Mouse (Mus musculus) intestine, embryonic 16.5 days (tissue): ENCODE results near the gene Rplp2. TPM values are rescaled to one million over a fixed set of nuclear protein-coding genes. Genes with fewer than 3 reads are reported as not detected.

Experiments
- ATAC-seq: fragments of 200-750 bp; cut with Nextera tagmentation; 2 replicates; pipeline ENCODE4 v1.8.0; 2017; ENCODE audit warnings: moderate TSS enrichment, moderate library complexity
- H3K27ac ChIP-seq: fragments of 300-500 bp; sonication (generic); 2 replicates; pipeline ENCODE4 v1.5.1; 2014; ENCODE audit warnings: mild to moderate bottlenecking, low read length
- H3K27me3 ChIP-seq: fragments of 300-500 bp; sonication (generic); replicated peaks from 2 replicates; pipeline ENCODE4 v1.6.1; 2014; ENCODE audit warnings: low read length, control low read depth, mixed read lengths; ENCODE audit not compliant: control insufficient read depth, insufficient read depth
- H3K36me3 ChIP-seq: fragments of 300-500 bp; sonication (generic); 2 replicates; pipeline ENCODE4 v1.6.1; 2014; ENCODE audit warnings: low read length, control low read depth; ENCODE audit not compliant: control insufficient read depth, insufficient read depth
- H3K4me1 ChIP-seq: fragments of 300-500 bp; sonication (generic); 2 replicates; pipeline ENCODE4 v1.6.1; 2014; ENCODE audit warnings: low read length, control low read depth, mixed read lengths; ENCODE audit not compliant: control insufficient read depth, insufficient read depth
- H3K4me2 ChIP-seq: fragments of 300-500 bp; sonication (generic); 2 replicates; pipeline ENCODE4 v1.6.1; 2014; ENCODE audit warnings: low read depth, low read length, control low read depth
- H3K4me3 ChIP-seq: fragments of 300-500 bp; sonication (generic); 2 replicates; pipeline ENCODE4 v1.5.1; 2014; ENCODE audit warnings: mild to moderate bottlenecking, low read length
- H3K9ac ChIP-seq: fragments of 300-500 bp; sonication (generic); 2 replicates; pipeline ENCODE4 v1.6.1; 2014; ENCODE audit warnings: low read depth, low read length
- H3K9me3 ChIP-seq: fragments of 300-500 bp; sonication (generic); 2 replicates; pipeline ENCODE4 v1.6.1; 2016; ENCODE audit warnings: low read length, control low read depth; ENCODE audit not compliant: control insufficient read depth
- WGBS: fragments of 180-500 bp; shearing (Covaris S2); extraction: QIAGEN DNeasy Blood & Tissue Kit; methylation state at CpG from one replicate; pipeline ENCODE4 v1.1.7; 2014; 5-methylcytosine and 5-hydroxymethylcytosine counted together
- polyA plus RNA-seq: library from polyadenylated mRNA; unstranded; fragments of >200 nt; fragmentation: Nextera tagmentation; extraction: Ambion mirVana; gene quantifications from 2 replicates; pipeline ENCODE4 v1.2.1, GENCODE M21; 2015

Rplp2 gene
- polyA plus RNA-seq, 1 experiment from 2014 or later: 1,258 TPM

DNA sequence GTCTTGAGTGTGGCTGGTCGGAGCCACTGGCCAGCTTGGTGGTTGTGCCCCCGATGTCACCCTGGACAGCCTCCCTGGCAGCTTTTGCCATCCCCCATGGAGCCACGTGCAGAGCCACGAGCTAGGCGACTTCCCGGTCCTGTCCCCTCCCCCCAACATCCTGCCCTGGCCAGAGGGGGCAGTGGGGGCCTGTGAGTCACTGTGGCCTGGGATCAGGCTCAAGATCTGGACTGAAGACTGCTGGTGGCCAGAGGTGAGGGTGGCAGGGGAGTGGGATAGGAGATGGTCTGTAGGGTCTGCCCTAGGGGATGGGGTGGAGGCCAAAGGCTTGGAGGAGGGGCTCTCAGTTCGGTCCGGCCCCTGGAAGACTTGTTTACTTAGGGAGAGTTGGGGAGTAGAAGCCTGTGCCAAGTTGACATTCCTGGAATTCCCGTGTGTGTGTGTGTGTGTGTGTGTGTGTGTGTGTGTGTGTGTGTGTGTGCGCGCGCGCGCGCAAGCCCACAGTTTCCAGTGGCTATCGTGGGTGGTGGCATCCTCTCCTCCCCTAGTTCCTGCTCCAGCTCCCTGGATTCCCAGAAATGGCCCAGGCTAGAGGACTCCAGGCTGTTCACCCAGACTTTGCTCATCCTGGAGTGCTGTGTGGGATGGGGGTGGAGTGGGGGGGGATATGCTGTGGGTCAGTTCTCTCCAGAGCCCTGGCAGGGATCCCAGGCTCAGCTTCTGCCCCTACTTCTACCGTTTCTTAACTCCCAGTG is 29.2 kb downstream of the Rplp2 start:
- peaks cover 46% of the 10 kb centered on the region for H3K4me1 ChIP-seq
- peak overlapping the region; percentile 88 for H3K4me3 ChIP-seq
- peak overlapping the region; percentile 90 for H3K9ac ChIP-seq
- 1% methylated on average over 17 of the region's 17 CpGs for WGBS
- peak overlapping the region; percentile 93 for H3K4me2 ChIP-seq
- H3K36me3 ChIP-seq: no peaks in the 10 kb centered on the region
- peak; percentile 70 for ATAC-seq
- H3K9me3 ChIP-seq: no peaks in the 10 kb centered on the region
- peaks cover 4% of the 10 kb centered on the region; the same call in 1 of the 2 replicates for H3K27me3 ChIP-seq
- H3K27ac ChIP-seq: peak overlapping the region; percentile 97

DNA sequence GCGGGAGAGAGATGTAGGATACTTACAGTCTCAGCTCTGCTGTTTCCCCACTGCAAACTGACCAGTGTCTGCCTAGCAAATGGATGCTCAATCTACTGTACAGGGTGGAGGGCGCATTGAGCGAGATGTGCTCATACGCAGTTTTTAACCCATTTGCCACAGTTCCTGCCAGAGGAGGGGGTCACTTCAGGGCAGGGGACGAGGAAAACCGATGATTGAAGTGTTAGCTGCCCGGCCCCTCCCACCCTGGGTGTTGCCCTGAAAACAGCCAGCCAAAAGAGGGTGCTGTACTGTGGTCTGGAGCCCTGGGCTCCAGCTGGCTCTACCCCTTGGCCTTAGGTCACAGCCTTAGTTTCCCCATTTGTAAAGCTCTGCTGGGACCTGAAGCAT is 29.8 kb downstream of the Rplp2 start:
- peak overlapping the region; percentile 93 for H3K4me2 ChIP-seq

DNA sequence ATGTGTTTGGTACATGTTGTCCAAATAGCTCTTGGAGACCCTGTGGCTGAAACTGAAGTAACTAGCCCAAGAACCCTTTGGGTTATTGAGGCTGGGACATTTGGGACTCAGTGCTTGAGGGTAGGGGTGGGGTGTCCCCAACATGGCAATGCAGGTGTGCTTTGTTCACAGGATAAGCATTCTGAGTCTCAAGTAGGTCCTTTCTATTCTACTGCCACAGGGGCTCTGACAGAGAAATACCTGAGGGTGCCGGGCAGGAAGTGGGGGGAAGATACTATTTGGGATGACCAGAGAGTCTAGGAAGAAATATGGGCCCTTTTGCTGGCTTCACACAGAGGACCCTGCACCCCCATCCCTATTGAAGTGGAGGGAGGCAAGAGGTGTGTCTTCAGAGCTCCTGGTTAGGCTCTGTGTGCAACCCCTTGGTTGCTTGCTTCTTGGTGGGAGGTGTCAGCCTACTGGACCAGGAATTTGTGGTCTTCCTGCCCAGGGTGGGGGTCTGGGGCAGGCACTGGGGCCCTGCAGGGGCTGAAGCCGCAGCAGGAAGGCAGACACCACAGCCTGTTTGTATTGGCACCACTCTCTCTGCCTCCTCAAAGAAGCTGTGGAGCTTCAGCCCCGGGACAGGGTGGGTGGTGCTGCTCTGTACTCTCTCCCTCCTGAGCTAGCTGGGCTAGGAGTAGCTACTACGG is 30.6 kb downstream of the Rplp2 start:
- peak overlapping the region; percentile 93 for H3K4me2 ChIP-seq
- no peaks in the 10 kb centered on the region for H3K9me3 ChIP-seq
- peak overlapping the region; percentile 61 for H3K9ac ChIP-seq
- H3K4me3 ChIP-seq: peak overlapping the region; percentile 88; the same call in 1 of the 2 replicates
- no peak for ATAC-seq
- H3K27ac ChIP-seq: peak overlapping the region; percentile 97
- no peaks in the 10 kb centered on the region for H3K36me3 ChIP-seq
- peaks cover 16% of the 10 kb centered on the region; the same call in 1 of the 2 replicates for H3K27me3 ChIP-seq
- peaks cover 59% of the 10 kb centered on the region for H3K4me1 ChIP-seq
- 36% methylated on average over 4 of the region's 4 CpGs for WGBS

More for the DNA sequence above, 29.8 kb downstream of the Rplp2 start:
- H3K4me1 ChIP-seq: peaks cover 51% of the 10 kb centered on the region
- 24% methylated on average over 7 of the region's 7 CpGs for WGBS
- H3K27ac ChIP-seq: peak overlapping the region; percentile 97
- no peak for ATAC-seq
- peak overlapping the region; percentile 88 for H3K4me3 ChIP-seq
- peaks cover 8% of the 10 kb centered on the region; the same call in 1 of the 2 replicates for H3K27me3 ChIP-seq
- H3K9me3 ChIP-seq: no peaks in the 10 kb centered on the region
- peak overlapping the region; percentile 61 for H3K9ac ChIP-seq
- no peaks in the 10 kb centered on the region for H3K36me3 ChIP-seq

DNA sequence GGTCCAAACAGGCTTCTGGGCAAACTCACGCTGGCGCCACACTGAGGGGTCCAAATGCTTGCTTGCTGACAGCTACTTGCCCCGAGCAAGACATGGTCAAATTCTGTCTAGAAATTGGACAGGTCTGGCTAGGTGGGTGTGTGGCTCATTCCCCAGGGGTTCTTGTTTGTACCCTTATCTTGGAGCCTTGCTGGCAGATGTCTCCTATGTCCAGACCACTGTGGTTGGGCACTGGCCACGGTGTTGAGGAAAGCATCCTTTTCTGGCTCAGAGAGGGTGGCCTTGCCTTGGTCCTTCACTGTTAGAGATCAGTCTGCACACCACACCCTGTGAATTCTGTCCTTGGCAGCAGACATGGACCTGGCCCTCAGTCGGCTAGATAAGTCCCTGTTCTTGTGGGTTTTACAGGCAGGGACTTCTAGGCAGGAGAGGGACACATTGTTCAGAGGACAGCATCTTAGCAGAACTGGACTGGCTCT is 31.1 kb downstream of the Rplp2 start:
- 0 out of 2 replicates have a peak overlapping the region, but pooled peaks have one; percentile 1 for H3K4me2 ChIP-seq
- peaks cover 59% of the 10 kb centered on the region for H3K4me1 ChIP-seq
- H3K27ac ChIP-seq: peak overlapping the region; percentile 97
- 55% methylated on average over 5 of the region's 5 CpGs for WGBS
- no peaks in the 10 kb centered on the region for H3K9me3 ChIP-seq
- H3K4me3 ChIP-seq: no peak overlapping the region
- H3K36me3 ChIP-seq: no peaks in the 10 kb centered on the region
- ATAC-seq: no peak
- H3K27me3 ChIP-seq: peaks cover 18% of the 10 kb centered on the region; the same call in 1 of the 2 replicates
- peak overlapping the region; percentile 61; the same call in 1 of the 2 replicates for H3K9ac ChIP-seq

DNA sequence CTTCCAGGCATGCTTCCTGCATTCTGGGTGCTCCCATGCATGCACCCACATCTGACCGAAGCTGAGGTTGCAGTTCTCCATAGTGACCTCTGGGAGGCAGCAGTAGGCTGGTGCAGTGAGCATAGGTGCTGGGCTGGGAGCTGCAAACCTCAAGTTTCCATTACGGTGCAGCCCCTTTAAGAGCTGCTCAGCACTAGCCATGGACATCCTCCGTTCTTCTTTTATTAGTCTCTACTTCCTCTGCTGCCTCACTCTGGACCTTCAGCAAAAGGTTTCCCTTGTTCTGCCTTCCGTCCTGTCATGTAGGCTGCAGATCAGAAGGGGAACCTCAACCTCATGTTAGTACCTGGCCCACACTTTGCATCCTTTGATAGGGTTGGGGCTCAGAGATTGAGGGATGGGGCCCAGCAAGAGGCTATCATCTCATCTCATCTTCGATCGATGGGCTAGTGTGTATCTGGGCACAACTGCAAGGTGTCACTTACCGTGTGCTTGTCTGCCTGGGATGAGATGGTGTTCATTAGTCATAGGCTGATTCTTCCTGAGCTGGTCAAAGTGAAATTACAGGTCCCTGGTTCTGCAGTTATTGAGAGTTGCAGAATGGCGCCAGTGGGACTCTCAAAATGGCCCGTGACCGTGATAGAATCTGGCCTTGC is 33.8 kb downstream of the Rplp2 start:
- ATAC-seq: peak; percentile 38
- Histone ChIP-seq H3K4me1 (peaks cover 45% of the 10 kb centered on the region), H3K9me3 (no peaks in the 10 kb centered on the region), H3K27ac (no peak overlapping the region), H3K36me3 (no peaks in the 10 kb centered on the region), H3K27me3 (peaks cover 18% of the 10 kb centered on the region; the same call in 1 of the 2 replicates), H3K4me2 (peak overlapping the region; percentile 97), H3K9ac (0 out of 2 replicates have a peak overlapping the region, but pooled peaks have one; percentile 19), H3K4me3 (peak overlapping the region; percentile 55)
- WGBS: 9% methylated on average over 10 of the region's 10 CpGs

DNA sequence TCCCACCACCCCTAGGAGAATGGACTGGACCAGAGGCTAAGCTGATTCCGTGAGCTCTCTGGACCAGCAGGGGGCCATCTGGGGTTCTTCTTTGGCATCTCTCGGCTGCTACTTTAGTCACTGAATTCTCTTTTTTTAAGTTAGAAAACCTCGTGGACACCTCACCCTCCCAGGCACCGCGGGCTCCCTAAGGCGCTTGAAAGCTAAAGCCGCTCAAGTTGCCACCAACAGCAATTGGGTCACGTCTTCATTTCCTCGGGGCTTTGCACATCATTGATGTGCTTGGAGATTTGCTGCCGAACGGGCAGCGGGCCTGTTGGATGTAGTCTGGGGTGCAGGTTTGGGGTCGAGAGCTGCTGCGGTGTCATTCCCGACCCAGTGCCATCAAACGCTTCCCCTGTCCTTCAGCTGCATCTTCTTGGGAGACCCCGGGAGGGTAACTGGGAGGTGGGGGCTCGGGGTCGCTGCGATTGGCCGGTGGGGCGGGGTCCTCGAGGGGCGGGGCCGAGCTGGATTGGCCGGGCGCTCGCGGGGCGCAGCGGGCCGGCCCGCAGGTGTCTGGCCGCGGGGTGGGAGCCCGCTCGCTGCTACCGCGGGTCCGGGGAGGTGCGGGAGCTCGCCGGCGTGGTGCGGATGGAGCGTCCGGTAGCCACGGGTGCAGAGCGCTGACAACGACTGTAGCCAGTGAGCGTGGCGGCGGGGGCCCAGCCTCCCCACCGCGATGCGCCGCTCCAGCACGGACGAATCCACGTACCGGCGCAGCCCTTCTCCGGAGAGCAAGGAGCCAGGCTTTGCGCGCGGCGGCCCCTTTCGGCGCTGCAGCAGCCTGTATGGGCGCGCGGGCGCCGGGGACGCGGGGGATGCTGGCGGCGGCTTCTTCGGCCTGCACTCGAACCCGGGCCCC is 34.6 kb downstream of the Rplp2 start:
- Histone ChIP-seq H3K36me3 (no peaks in the 10 kb centered on the region), H3K4me1 (peaks cover 38% of the 10 kb centered on the region), H3K9ac (peak overlapping the region; percentile 63), H3K27me3 (peaks cover 18% of the 10 kb centered on the region; the same call in 1 of the 2 replicates), H3K9me3 (no peaks in the 10 kb centered on the region), H3K4me3 (peak overlapping the region; percentile 55), H3K27ac (no peak overlapping the region), H3K4me2 (peak overlapping the region; percentile 97)
- ATAC-seq: no peak; the same call in 1 of the 2 replicates
- WGBS: 1% methylated on average over 80 of the region's 81 CpGs

DNA sequence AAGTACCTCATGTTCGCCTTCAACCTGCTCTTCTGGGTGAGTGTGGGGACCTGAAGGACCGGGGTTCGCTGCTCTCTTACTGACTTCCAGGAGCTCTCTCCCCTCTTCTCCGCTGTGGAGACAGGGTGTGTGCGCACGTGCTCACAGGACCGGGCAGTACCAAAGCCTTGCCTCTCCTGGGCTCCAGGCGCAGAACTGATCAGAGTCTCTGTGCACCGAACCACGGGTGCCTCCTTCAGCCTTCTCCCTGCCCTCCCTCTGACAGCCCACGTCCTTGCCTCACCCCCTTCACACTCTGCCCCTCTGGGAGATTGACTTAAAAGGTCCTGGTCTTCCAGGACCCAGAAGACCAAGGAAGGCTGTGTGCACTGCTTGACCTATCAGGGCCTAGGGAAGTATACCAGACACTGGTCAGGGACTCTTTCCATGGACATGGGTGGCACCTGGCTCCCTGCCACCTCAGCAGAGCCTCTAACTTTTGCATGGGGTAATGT is 35.4 kb downstream of the Rplp2 start:
- no peak for ATAC-seq
- peaks cover 18% of the 10 kb centered on the region; the same call in 1 of the 2 replicates for H3K27me3 ChIP-seq
- peak overlapping the region; percentile 97 for H3K4me2 ChIP-seq
- peak overlapping the region; percentile 55 for H3K4me3 ChIP-seq
- 10% methylated on average over 11 of the region's 11 CpGs for WGBS
- peak overlapping the region; percentile 63 for H3K9ac ChIP-seq
- no peaks in the 10 kb centered on the region for H3K9me3 ChIP-seq
- no peaks in the 10 kb centered on the region for H3K36me3 ChIP-seq
- no peak overlapping the region for H3K27ac ChIP-seq
- peaks cover 30% of the 10 kb centered on the region for H3K4me1 ChIP-seq

DNA sequence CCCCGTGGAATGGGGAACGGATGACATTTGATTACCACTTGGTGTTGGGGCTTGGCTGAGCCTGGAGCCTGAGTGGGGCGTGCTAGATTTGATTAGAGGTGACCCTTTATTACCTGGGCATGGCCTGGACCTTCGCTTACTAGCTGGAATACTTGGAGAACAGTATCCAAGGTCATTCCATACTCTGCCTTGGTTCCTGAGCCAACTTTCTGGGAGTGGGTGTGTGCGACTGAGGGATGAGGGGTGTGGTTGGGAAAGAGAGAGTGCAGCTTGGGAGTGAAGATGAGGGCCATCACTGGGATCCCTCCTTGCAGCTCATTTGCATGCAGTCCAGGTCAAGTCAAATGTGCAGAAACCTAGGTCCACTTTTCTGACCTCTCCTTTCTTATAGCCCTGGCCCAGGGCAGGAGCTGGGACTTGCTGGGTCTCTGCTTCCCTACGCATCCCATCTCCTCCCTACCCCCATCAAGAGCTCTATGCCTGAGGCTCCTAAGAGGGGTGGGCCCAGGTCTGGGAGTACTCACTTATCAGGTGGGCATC is 36.0 kb downstream of the Rplp2 start:
- ATAC-seq: no peak
- no peak overlapping the region for H3K27ac ChIP-seq
- no peaks in the 10 kb centered on the region for H3K9me3 ChIP-seq

More for the DNA sequence above, 36.0 kb downstream of the Rplp2 start:
- Histone ChIP-seq H3K36me3 (no peaks in the 10 kb centered on the region), H3K4me2 (no peak overlapping the region), H3K27me3 (peaks cover 18% of the 10 kb centered on the region; the same call in 1 of the 2 replicates), H3K4me1 (peaks cover 24% of the 10 kb centered on the region), H3K9ac (no peak overlapping the region), H3K4me3 (no peak overlapping the region)
- 69% methylated on average over 6 of the region's 6 CpGs for WGBS
